ENCODE assay signal across 14 mouse cellular contexts in the genomic region with DNA sequence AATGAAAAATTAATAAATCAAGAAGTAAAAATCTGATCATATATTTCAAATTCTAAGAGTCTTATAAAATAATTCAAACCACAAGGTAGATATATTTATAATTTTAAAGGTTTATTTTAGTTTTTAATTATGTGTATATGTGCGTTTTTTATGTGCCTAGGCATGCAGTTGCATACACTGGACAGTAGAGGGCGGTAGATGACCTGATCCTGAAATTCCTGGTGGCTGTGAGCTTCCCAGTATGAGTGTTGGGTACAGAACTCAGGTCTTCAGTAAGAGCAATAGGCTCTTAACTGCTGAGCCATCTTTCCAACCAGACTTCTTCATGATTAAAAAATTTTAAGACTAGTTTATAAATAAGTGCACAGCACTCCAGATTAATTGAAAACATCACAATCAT.
DNase-seq lines count a peak whose midpoint lies in the region; ATAC-seq lines count a peak whose summit lies in the region.
"Had no signal": no experiment of that assay in that cellular context is flagged by ENCODE, and none has a peak within 500 bp of the region (broad histone marks: within the 10 kb centered on the region; RNA-seq: fewer than 3 reads in every experiment).

No protein-coding gene starts in this region.

- no peaks in the 10 kb centered on the region for H3K36me3 ChIP-seq in hindbrain, embryonic 11.5 days (ENCODE audit: control insufficient read depth, insufficient read depth, low read length)
- no peaks in the 10 kb centered on the region for H3K36me3 ChIP-seq in hindbrain, embryonic 12.5 days
- H3K36me3 ChIP-seq in neural tube, embryonic 15.5 days: no peaks in the 10 kb centered on the region
- H3K36me3 ChIP-seq: kidney, embryonic 15.5 days; neural tube, embryonic 13.5 days had no signal

- H3K4me3 ChIP-seq in hindbrain, embryonic 11.5 days (ENCODE audit: low read depth, low read length): no peak overlapping the region
- no peak overlapping the region for H3K4me3 ChIP-seq in hindbrain, embryonic 12.5 days
- no peak overlapping the region for H3K4me3 ChIP-seq in neural tube, embryonic 15.5 days (replicated peaks)
- H3K4me3 ChIP-seq: erythroblast, embryonic 14.5 days; kidney, embryonic 15.5 days; neural tube, embryonic 13.5 days had no signal

- H3K4me2 ChIP-seq in hindbrain, embryonic 11.5 days (replicated peaks; ENCODE audit: low read depth, low read length): no peak overlapping the region
- no peak overlapping the region for H3K4me2 ChIP-seq in hindbrain, embryonic 12.5 days (replicated peaks)
- no peak overlapping the region for H3K4me2 ChIP-seq in neural tube, embryonic 15.5 days
- H3K4me2 ChIP-seq: kidney, embryonic 15.5 days; neural tube, embryonic 13.5 days had no signal

- H3K9ac ChIP-seq in hindbrain, embryonic 11.5 days (ENCODE audit: low read depth, low read length): no peak overlapping the region
- no peak overlapping the region for H3K9ac ChIP-seq in hindbrain, embryonic 12.5 days
- H3K9ac ChIP-seq in neural tube, embryonic 15.5 days (replicated peaks): no peak overlapping the region
- H3K9ac ChIP-seq: kidney, embryonic 15.5 days; neural tube, embryonic 13.5 days had no signal

- no peak overlapping the region for H3K27ac ChIP-seq in hindbrain, embryonic 11.5 days (ENCODE audit: low read depth, low read length)
- no peak overlapping the region for H3K27ac ChIP-seq in hindbrain, embryonic 12.5 days
- no peak overlapping the region for H3K27ac ChIP-seq in neural tube, embryonic 15.5 days (replicated peaks)
- H3K27ac ChIP-seq: kidney, embryonic 15.5 days; neural tube, embryonic 13.5 days had no signal

- DNase-seq in hindbrain, embryonic 11.5 days (ENCODE audit: low spot score): peak; percentile 23
- DNase-seq in thymus, postnatal 25 days: peak; percentile 3
- no peak for DNase-seq in thymus, postnatal 0 days (ENCODE audit: low spot score)
- DNase-seq in c-Kit-positive CD71-positive TER-119-positive erythroid progenitor cells, embryonic 14.5 days (ENCODE audit: low spot score): peak; percentile 3
- no peak for DNase-seq in layer of hippocampus, postnatal 25 days (ENCODE audit: extremely low spot score in 1 of 2, low spot score in 1 of 2)
- DNase-seq: gastrocnemius, postnatal 14 days; heart, postnatal 14 days; left cerebral cortex, postnatal 4 days; thymus, postnatal 36 days had no signal

- H3K9me3 ChIP-seq in hindbrain, embryonic 11.5 days (ENCODE audit: control insufficient read depth, low read length): no peaks in the 10 kb centered on the region
- H3K9me3 ChIP-seq in hindbrain, embryonic 12.5 days (replicated peaks): no peaks in the 10 kb centered on the region
- 0 out of 2 replicates have a peak, but pooled peaks cover 3% of the 10 kb centered on the region for H3K9me3 ChIP-seq in neural tube, embryonic 15.5 days (replicated peaks)
- H3K9me3 ChIP-seq: kidney, embryonic 15.5 days; neural tube, embryonic 13.5 days had no signal

- no peak for ATAC-seq in hindbrain, embryonic 11.5 days (ENCODE audit: low FRiP score)
- ATAC-seq in hindbrain, embryonic 12.5 days (ENCODE audit: low FRiP score): no peak
- ATAC-seq in neural tube, embryonic 15.5 days (ENCODE audit: low FRiP score): no peak

- H3K27me3 ChIP-seq in hindbrain, embryonic 11.5 days (ENCODE audit: control insufficient read depth, insufficient read depth, low read length): no peaks in the 10 kb centered on the region
- no peaks in the 10 kb centered on the region for H3K27me3 ChIP-seq in hindbrain, embryonic 12.5 days
- H3K27me3 ChIP-seq in neural tube, embryonic 15.5 days (replicated peaks): no peaks in the 10 kb centered on the region
- H3K27me3 ChIP-seq: kidney, embryonic 15.5 days; neural tube, embryonic 13.5 days had no signal

- WGBS in hindbrain, embryonic 11.5 days: 47% methylated on average over 2 of the region's 2 CpGs
- WGBS in hindbrain, embryonic 12.5 days: 58% methylated on average over 2 of the region's 2 CpGs
- WGBS in neural tube, embryonic 15.5 days: 51% methylated on average over 2 of the region's 2 CpGs

- H3K4me1 ChIP-seq in hindbrain, embryonic 11.5 days (replicated peaks; ENCODE audit: control insufficient read depth, insufficient read depth, low read length): no peaks in the 10 kb centered on the region
- H3K4me1 ChIP-seq in hindbrain, embryonic 12.5 days: no peaks in the 10 kb centered on the region
- H3K4me1 ChIP-seq in neural tube, embryonic 15.5 days: no peaks in the 10 kb centered on the region
- H3K4me1 ChIP-seq: kidney, embryonic 15.5 days; neural tube, embryonic 13.5 days had no signal

Comparison
In these comparisons a context has a peak if more than half of its experiments do, and no peak if none do; other contexts are left out.
1. DNase-seq: peak in hindbrain, embryonic 11.5 days (single experiment), thymus, postnatal 25 days (single experiment) and c-Kit-positive CD71-positive TER-119-positive erythroid progenitor cells, embryonic 14.5 days (single experiment); none in thymus, postnatal 0 days (single experiment) and layer of hippocampus, postnatal 25 days (0 of 2).